Mouse (Mus musculus) intestine, embryonic 14.5 days (tissue): Measurements from ENCODE around the gene Trim59. TPM values are rescaled to one million over a fixed set of nuclear protein-coding genes. Genes with fewer than 3 reads are reported as not detected.
A peak's percentile ranks its signal among the peaks of the same experiment; 100 is the strongest.

ENCODE experiments used
- ATAC-seq: fragments of 200-750 bp; cut with Nextera tagmentation; replicated peaks from 2 replicates; pipeline ENCODE4 v1.8.0; 2017; ENCODE audit warnings: low read depth, moderate number of reproducible peaks, moderate TSS enrichment, moderate library complexity; ENCODE audit not compliant: low FRiP score, low TSS enrichment
- DNase-seq: peaks from one replicate; pipeline ENCODE4 v3.0.0-alpha.2; 2018; ENCODE audit warnings: low spot score
- H3K27ac ChIP-seq: fragments of 300-500 bp; sonication (generic); 2 replicates; pipeline ENCODE4 v1.5.1; 2014; ENCODE audit warnings: low read depth, mild to moderate bottlenecking, control low read depth
- H3K27me3 ChIP-seq: fragments of 300-500 bp; sonication (generic); replicated peaks from 2 replicates; pipeline ENCODE4 v1.6.1; 2014; ENCODE audit warnings: low read length, control low read depth; ENCODE audit not compliant: control insufficient read depth, insufficient read depth
- H3K36me3 ChIP-seq: fragments of 300-500 bp; sonication (generic); 2 replicates; pipeline ENCODE4 v1.6.1; 2014; ENCODE audit warnings: low read length, control low read depth; ENCODE audit not compliant: control insufficient read depth, insufficient read depth
- H3K4me1 ChIP-seq: fragments of 300-500 bp; sonication (generic); replicated peaks from 2 replicates; pipeline ENCODE4 v1.6.1; 2014; ENCODE audit warnings: low read length, control low read depth, mixed read lengths; ENCODE audit not compliant: control insufficient read depth, insufficient read depth
- H3K4me2 ChIP-seq: fragments of 300-500 bp; sonication (generic); 2 replicates; pipeline ENCODE4 v1.6.1; 2014; ENCODE audit warnings: low read length
- H3K4me3 ChIP-seq: fragments of 300-500 bp; sonication (generic); 2 replicates; pipeline ENCODE4 v1.5.1; 2014; ENCODE audit warnings: low read depth, low read length, control low read depth, mixed read lengths
- H3K9ac ChIP-seq: fragments of 300-500 bp; sonication (generic); 2 replicates; pipeline ENCODE4 v1.6.1; 2014; ENCODE audit warnings: mild to moderate bottlenecking, low read length
- H3K9me3 ChIP-seq: fragments of 300-500 bp; sonication (generic); 2 replicates; pipeline ENCODE4 v1.6.1; 2016; ENCODE audit warnings: low read length, control low read depth; ENCODE audit not compliant: control insufficient read depth
- WGBS: fragments of 180-500 bp; shearing (Covaris S2); extraction: QIAGEN DNeasy Blood & Tissue Kit; methylation state at CpG from one replicate; pipeline ENCODE4 v1.1.7; 2014; 5-methylcytosine and 5-hydroxymethylcytosine counted together
- polyA plus RNA-seq: library from polyadenylated mRNA; unstranded; fragments of >200 nt; fragmentation: Nextera tagmentation; extraction: Ambion mirVana; gene quantifications from 2 replicates; pipeline ENCODE4 v1.2.1, GENCODE M21; 2014

Gene Trim59
- polyA plus RNA-seq: 87.2 and 102 TPM in 2 replicates

GRCm38 (mm10) chr3:69044645-69045399 is at the start of gene Trim59:
TSS of gene Trim59 (minus strand) at chr3:69044755.
- Histone ChIP-seq H3K27me3 (no peaks in the 10 kb centered on the region), H3K4me2 (peak within 1 kb of the TSS; percentile 86), H3K36me3 (peaks cover 20% of the 10 kb centered on the region), H3K9me3 (no peaks in the 10 kb centered on the region), H3K4me3 (peak within 1 kb of the TSS; percentile 91), H3K4me1 (0 out of 2 replicates have a peak, but pooled peaks cover 2% of the 10 kb centered on the region), H3K9ac (peak within 1 kb of the TSS; percentile 84), H3K27ac (peak within 1 kb of the TSS; percentile 96)
- peak; percentile 93 for DNase-seq
- under 1% methylated on average over 65 of the region's 80 CpGs for WGBS
- ATAC-seq: peak; percentile 96

GRCm38 (mm10) chr3:69064005-69064404 is 19.4 kb upstream of the Trim59 start:
- no peak for ATAC-seq
- DNase-seq: no peak

DNA sequence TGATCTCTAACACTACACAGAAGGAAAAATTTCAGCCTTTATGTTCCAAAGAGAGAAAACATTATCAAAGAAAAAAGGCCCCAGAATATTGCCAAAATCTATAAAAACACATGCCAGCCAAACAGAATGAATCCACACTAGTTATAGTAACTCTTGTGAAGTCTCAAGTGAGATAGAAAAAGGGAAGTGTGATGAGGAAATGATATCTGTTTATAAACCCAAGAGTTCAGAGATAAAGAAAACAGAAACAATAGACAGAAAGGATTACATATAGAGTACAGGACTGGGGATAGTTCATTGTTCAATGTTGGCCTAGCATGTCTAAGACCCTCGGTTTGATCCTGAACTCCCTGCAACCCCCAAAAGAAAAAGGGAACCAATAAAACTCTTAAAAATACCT is 18.2 kb upstream of the Trim59 start:
- Histone ChIP-seq H3K27ac (no peak overlapping the region), H3K9me3 (no peaks in the 10 kb centered on the region), H3K4me2 (no peak overlapping the region), H3K4me1 (no peaks in the 10 kb centered on the region), H3K9ac (no peak overlapping the region), H3K4me3 (no peak overlapping the region), H3K27me3 (no peaks in the 10 kb centered on the region), H3K36me3 (no peaks in the 10 kb centered on the region)
- ATAC-seq: no peak
- no peak for DNase-seq
- WGBS: 91% methylated on average over 1 of the region's 1 CpGs

More at GRCm38 (mm10) chr3:69064005-69064404, 19.4 kb upstream of the Trim59 start:
- Histone ChIP-seq H3K27ac (no peak overlapping the region), H3K9me3 (no peaks in the 10 kb centered on the region), H3K4me3 (no peak overlapping the region), H3K27me3 (no peaks in the 10 kb centered on the region), H3K4me2 (no peak overlapping the region), H3K4me1 (no peaks in the 10 kb centered on the region), H3K36me3 (no peaks in the 10 kb centered on the region), H3K9ac (no peak overlapping the region)
- WGBS: 38% methylated on average over 1 of the region's 1 CpGs

DNA sequence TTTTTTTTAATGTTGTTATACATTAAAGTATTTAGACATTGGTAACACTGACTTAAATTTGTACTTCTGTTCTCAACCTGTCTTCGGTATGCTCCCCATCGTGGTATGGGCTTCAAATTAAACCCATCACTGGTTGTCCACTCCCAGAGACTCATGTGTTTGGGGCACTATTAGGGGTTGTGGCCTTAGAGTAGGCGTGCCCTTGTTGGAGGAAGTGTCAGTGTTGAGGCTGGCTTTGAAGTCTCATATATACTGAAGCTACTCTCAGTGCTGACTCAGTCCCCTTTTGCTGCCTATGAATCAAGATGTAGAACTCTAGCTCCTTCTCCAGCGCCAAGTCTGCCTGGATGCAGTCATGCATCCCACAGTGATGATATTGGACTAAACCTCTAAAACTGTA is 16.1 kb upstream of the Trim59 start:
- 98% methylated on average over 4 of the region's 4 CpGs for WGBS
- Histone ChIP-seq H3K4me2 (no peak overlapping the region), H3K9ac (no peak overlapping the region), H3K4me3 (no peak overlapping the region), H3K9me3 (no peaks in the 10 kb centered on the region), H3K36me3 (no peaks in the 10 kb centered on the region), H3K27ac (no peak overlapping the region), H3K4me1 (no peaks in the 10 kb centered on the region), H3K27me3 (no peaks in the 10 kb centered on the region)
- ATAC-seq (no peak), DNase-seq (no peak)

GRCm38 (mm10) chr3:69055871-69056270 is 11.3 kb upstream of the Trim59 start:
- Histone ChIP-seq H3K27ac (no peak overlapping the region), H3K36me3 (no peaks in the 10 kb centered on the region), H3K4me3 (no peak overlapping the region), H3K9ac (no peak overlapping the region), H3K9me3 (no peaks in the 10 kb centered on the region), H3K27me3 (no peaks in the 10 kb centered on the region), H3K4me2 (no peak overlapping the region), H3K4me1 (no peaks in the 10 kb centered on the region)
- DNase-seq (no peak), ATAC-seq (no peak)
- 82% methylated on average over 3 of the region's 3 CpGs for WGBS

DNA sequence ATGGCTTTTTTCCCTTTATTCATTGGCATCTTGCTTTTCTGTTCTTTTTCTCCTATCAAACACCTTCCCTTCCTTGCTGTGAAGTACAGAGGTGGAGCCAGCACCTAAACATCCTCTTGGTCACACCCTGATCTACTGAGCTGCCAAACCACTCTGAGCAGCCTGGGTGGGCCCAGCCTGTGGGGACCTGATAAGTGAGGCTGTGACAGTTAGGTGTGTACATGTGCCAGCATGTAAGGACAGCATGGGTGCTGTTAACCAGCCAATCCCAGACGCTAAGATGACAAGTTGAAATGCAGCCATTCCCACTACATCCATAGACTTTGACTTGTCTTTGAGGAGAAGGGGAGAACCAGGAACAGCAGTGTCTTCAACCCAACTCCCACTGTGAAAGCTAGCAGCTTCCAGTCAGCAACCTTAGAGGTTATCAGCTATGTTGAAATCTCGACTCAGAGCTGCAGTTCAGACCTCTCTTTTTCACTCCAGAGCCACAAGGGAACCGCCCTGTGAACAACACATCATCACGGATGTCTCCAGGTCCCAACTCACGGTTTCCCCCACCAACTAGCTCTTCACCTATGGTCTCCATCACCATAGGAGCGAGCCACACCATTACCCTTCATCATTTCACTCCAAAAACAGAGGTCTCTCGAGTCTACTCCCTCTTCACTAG is 10.3 kb upstream of the Trim59 start:
- no peaks in the 10 kb centered on the region for H3K27me3 ChIP-seq
- H3K4me3 ChIP-seq: no peak overlapping the region
- ATAC-seq (no peak), DNase-seq (no peak)
- H3K9ac ChIP-seq: no peak overlapping the region
- WGBS: 82% methylated on average over 7 of the region's 7 CpGs
- H3K4me2 ChIP-seq: no peak overlapping the region
- no peaks in the 10 kb centered on the region for H3K9me3 ChIP-seq
- no peak overlapping the region for H3K27ac ChIP-seq
- H3K36me3 ChIP-seq: no peaks in the 10 kb centered on the region
- no peaks in the 10 kb centered on the region for H3K4me1 ChIP-seq

- no peak for DNase-seq
- ATAC-seq: no peak
These were observed 7.3 kb upstream of the Trim59 start for GRCm38 (mm10) chr3:69051894-69052293.

DNA sequence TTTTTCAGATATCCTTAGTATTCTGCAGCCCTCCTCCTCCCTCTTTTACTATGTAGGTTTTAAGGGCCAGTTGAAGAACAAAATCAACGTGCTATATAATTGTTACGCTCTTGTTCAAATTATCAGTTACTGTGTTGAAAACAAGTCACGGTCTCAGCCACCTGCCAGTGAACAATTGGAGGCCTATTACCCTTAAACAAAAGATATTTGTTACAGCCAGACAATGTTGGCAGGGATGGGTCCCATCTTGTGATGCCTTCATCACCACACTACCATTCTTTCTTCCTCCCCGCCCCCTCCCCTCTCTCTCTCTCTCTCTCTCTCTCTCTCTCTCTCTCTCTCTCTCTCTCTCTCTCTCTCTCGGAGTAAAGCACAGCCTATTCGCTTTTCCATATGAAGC is 4.5 kb upstream of the Trim59 start:
- DNase-seq (no peak), ATAC-seq (no peak)
- Histone ChIP-seq H3K27ac (no peak overlapping the region), H3K4me2 (no peak overlapping the region), H3K9me3 (no peaks in the 10 kb centered on the region), H3K36me3 (no peaks in the 10 kb centered on the region), H3K4me3 (no peak overlapping the region), H3K9ac (no peak overlapping the region), H3K4me1 (no peaks in the 10 kb centered on the region), H3K27me3 (no peaks in the 10 kb centered on the region)
- WGBS: 85% methylated on average over 6 of the region's 6 CpGs

More at GRCm38 (mm10) chr3:69051894-69052293, 7.3 kb upstream of the Trim59 start:
- H3K27me3 ChIP-seq: no peaks in the 10 kb centered on the region
- H3K4me2 ChIP-seq: no peak overlapping the region
- H3K9ac ChIP-seq: no peak overlapping the region
- no peak overlapping the region for H3K27ac ChIP-seq
- 90% methylated on average over 11 of the region's 11 CpGs for WGBS
- no peaks in the 10 kb centered on the region for H3K4me1 ChIP-seq
- no peak overlapping the region for H3K4me3 ChIP-seq
- H3K36me3 ChIP-seq: no peaks in the 10 kb centered on the region
- H3K9me3 ChIP-seq: no peaks in the 10 kb centered on the region
